Mouse (Mus musculus): Measurements from ENCODE around the gene Gatc.

DNA sequence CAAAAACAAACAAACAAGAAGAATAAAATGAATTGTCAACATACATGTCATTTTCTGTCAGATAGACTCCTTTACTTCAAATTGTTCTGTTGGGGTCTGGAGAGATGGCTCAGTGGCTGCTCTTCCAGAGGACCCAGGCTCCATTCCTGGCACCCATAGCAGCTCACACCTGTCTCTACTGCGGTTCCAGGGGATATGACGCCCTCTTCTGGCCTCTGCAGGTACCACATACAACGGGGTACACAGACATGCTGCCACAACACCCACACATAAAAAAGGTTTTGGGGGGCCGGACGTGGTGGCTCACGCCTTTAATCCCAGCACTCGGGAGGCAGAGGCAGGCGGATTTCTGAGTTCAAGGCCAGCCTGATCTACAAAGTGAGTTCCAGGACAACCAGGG lies 46.8 kb downstream of the Gatc start:
- TF ChIP-seq CTCF (IDR thresholded peaks at IDR 0.05; ENCODE audit: low read depth, low read length) (peak; percentile 69), POLR2A (IDR thresholded peaks at IDR 0.05; ENCODE audit: insufficient read depth, low read length) (no peak)
